Comparison of ENCODE assay signal across 22 mouse cellular contexts in genomic region chr3:103782844-103783609, GRCm38 (mm10). TPM values are rescaled to one million over a fixed set of nuclear protein-coding genes. Genes with fewer than 3 reads are reported as not detected.
A peak's percentile ranks its signal among the peaks of the same experiment; 100 is the strongest.
DNase-seq lines count a peak whose midpoint lies in the region; ATAC-seq lines count a peak whose summit lies in the region.
"Had no signal": no experiment of that assay in that cellular context is flagged by ENCODE, and none has a peak within 500 bp of the region (broad histone marks: within the 10 kb centered on the region; RNA-seq: fewer than 3 reads in every experiment).

No protein-coding gene starts in this region.

- no peak for DNase-seq in embryonic facial prominence, embryonic 14.5 days (ENCODE audit: low spot score)
- no peak for DNase-seq in embryonic facial prominence, embryonic 10.5 days (ENCODE audit: low spot score)
- DNase-seq in urinary bladder, postnatal 4 days (ENCODE audit: low spot score in 2 of 2), result no peak
- DNase-seq in adrenal gland, postnatal 14 days, result no peak
- DNase-seq: cerebellum, postnatal 10 days; gastrocnemius, postnatal 14 days; heart, postnatal 36 days; lung, postnatal 10 days had no signal

- no peak overlapping the region for H3K4me3 ChIP-seq in embryonic facial prominence, embryonic 14.5 days (ENCODE audit: low read depth, low read length)
- no peak overlapping the region for H3K4me3 ChIP-seq in embryonic facial prominence, embryonic 10.5 days
- peak overlapping the region; percentile 33 for H3K4me3 ChIP-seq in megakaryocyte, embryonic 14.5 days (replicated peaks)
- no peak overlapping the region for H3K4me3 ChIP-seq in intestine, embryonic 15.5 days (replicated peaks)
- no peak overlapping the region for H3K4me3 ChIP-seq in stomach, embryonic 15.5 days (replicated peaks)
- H3K4me3 ChIP-seq: hindbrain, embryonic 15.5 days had no signal

- H3K9me3 ChIP-seq in embryonic facial prominence, embryonic 14.5 days (ENCODE audit: control insufficient read depth, low read length), result no peaks in the 10 kb centered on the region
- no peaks in the 10 kb centered on the region for H3K9me3 ChIP-seq in embryonic facial prominence, embryonic 10.5 days
- H3K9me3 ChIP-seq in megakaryocyte, embryonic 14.5 days, result no peaks in the 10 kb centered on the region
- H3K9me3 ChIP-seq in intestine, embryonic 15.5 days, result no peaks in the 10 kb centered on the region
- no peaks in the 10 kb centered on the region for H3K9me3 ChIP-seq in stomach, embryonic 15.5 days
- H3K9me3 ChIP-seq: hindbrain, embryonic 15.5 days had no signal

- WGBS in embryonic facial prominence, embryonic 14.5 days, result 82% methylated on average over 4 of the region's 4 CpGs
- WGBS in embryonic facial prominence, embryonic 10.5 days, result 84% methylated on average over 4 of the region's 4 CpGs
- WGBS in intestine, embryonic 15.5 days, result 62% methylated on average over 4 of the region's 4 CpGs
- WGBS in stomach, embryonic 15.5 days, result 67% methylated on average over 4 of the region's 4 CpGs

- no peak overlapping the region for H3K9ac ChIP-seq in embryonic facial prominence, embryonic 14.5 days (ENCODE audit: low read depth, low read length)
- H3K9ac ChIP-seq in intestine, embryonic 15.5 days, result no peak overlapping the region
- no peak overlapping the region for H3K9ac ChIP-seq in stomach, embryonic 15.5 days
- H3K9ac ChIP-seq: hindbrain, embryonic 15.5 days had no signal

- H3K4me1 ChIP-seq in embryonic facial prominence, embryonic 14.5 days (ENCODE audit: control insufficient read depth, insufficient read depth, low read length), result no peaks in the 10 kb centered on the region
- H3K4me1 ChIP-seq in embryonic facial prominence, embryonic 10.5 days, result peaks cover 4% of the 10 kb centered on the region; the same call in 1 of the 2 replicates
- peaks cover 96% of the 10 kb centered on the region for H3K4me1 ChIP-seq in megakaryocyte, embryonic 14.5 days
- peaks cover 6% of the 10 kb centered on the region; the same call in 1 of the 2 replicates for H3K4me1 ChIP-seq in intestine, embryonic 15.5 days (replicated peaks)
- peaks cover 11% of the 10 kb centered on the region; the same call in 1 of the 2 replicates for H3K4me1 ChIP-seq in stomach, embryonic 15.5 days

- peaks cover 5% of the 10 kb centered on the region; the same call in 1 of the 2 replicates for H3K36me3 ChIP-seq in embryonic facial prominence, embryonic 14.5 days (ENCODE audit: control insufficient read depth, insufficient read depth, low read length)
- peaks cover 6% of the 10 kb centered on the region for H3K36me3 ChIP-seq in embryonic facial prominence, embryonic 10.5 days (replicated peaks)
- H3K36me3 ChIP-seq in megakaryocyte, embryonic 14.5 days (replicated peaks; ENCODE audit: low read length), result peaks cover 79% of the 10 kb centered on the region
- H3K36me3 ChIP-seq in intestine, embryonic 15.5 days, result peaks cover 1% of the 10 kb centered on the region; the same call in 1 of the 2 replicates
- H3K36me3 ChIP-seq in stomach, embryonic 15.5 days, result peaks cover 2% of the 10 kb centered on the region; the same call in 1 of the 2 replicates
- H3K36me3 ChIP-seq: hindbrain, embryonic 15.5 days had no signal

- ATAC-seq in embryonic facial prominence, embryonic 14.5 days (ENCODE audit: low read depth), result peak; percentile 30; the same call in 1 of the 2 replicates
- no peak for ATAC-seq in megakaryocyte, adult 5-6 weeks (ENCODE audit: poor library complexity, severe bottlenecking)
- 0 out of 2 replicates have a peak, but pooled peaks have one; percentile 42 for ATAC-seq in intestine, embryonic 15.5 days
- ATAC-seq in stomach, embryonic 15.5 days (ENCODE audit: insufficient read depth, low FRiP score, low read depth), result 0 out of 2 replicates have a peak, but pooled peaks have one; percentile 22

- no peak overlapping the region for H3K27ac ChIP-seq in embryonic facial prominence, embryonic 14.5 days (replicated peaks; ENCODE audit: low read depth, low read length)
- no peak overlapping the region for H3K27ac ChIP-seq in embryonic facial prominence, embryonic 10.5 days (replicated peaks)
- no peak overlapping the region for H3K27ac ChIP-seq in intestine, embryonic 15.5 days
- H3K27ac ChIP-seq in stomach, embryonic 15.5 days, result peak overlapping the region; percentile 59; the same call in 1 of the 2 replicates
- H3K27ac ChIP-seq: hindbrain, embryonic 15.5 days had no signal

- no peak overlapping the region for H3K4me2 ChIP-seq in embryonic facial prominence, embryonic 14.5 days (ENCODE audit: low read depth, low read length)
- H3K4me2 ChIP-seq in intestine, embryonic 15.5 days (replicated peaks), result no peak overlapping the region
- no peak overlapping the region for H3K4me2 ChIP-seq in stomach, embryonic 15.5 days
- H3K4me2 ChIP-seq: hindbrain, embryonic 15.5 days had no signal

- no peaks in the 10 kb centered on the region for H3K27me3 ChIP-seq in embryonic facial prominence, embryonic 14.5 days (replicated peaks; ENCODE audit: control insufficient read depth, insufficient read depth, low read length)
- no peaks in the 10 kb centered on the region for H3K27me3 ChIP-seq in embryonic facial prominence, embryonic 10.5 days (replicated peaks; ENCODE audit: low read depth, poor library complexity, severe bottlenecking)
- H3K27me3 ChIP-seq in megakaryocyte, embryonic 14.5 days (replicated peaks), result no peaks in the 10 kb centered on the region
- no peaks in the 10 kb centered on the region for H3K27me3 ChIP-seq in intestine, embryonic 15.5 days (replicated peaks)
- no peaks in the 10 kb centered on the region for H3K27me3 ChIP-seq in stomach, embryonic 15.5 days (replicated peaks)
- H3K27me3 ChIP-seq: hindbrain, embryonic 15.5 days had no signal

RNA-seq across cellular contexts. Expression of gene Hipk1, which starts 8.3 kb away (rescaled TPM):
- polyA plus RNA-seq in embryonic facial prominence, embryonic 14.5 days (2014; fragmentation: Nextera tagmentation; extraction: Ambion mirVana), result 15.4 and 17.3 TPM in 2 replicates
- 9.9 TPM in 2 replicates for polyA plus RNA-seq in embryonic facial prominence, embryonic 10.5 days (2016; fragmentation: Nextera tagmentation; extraction: Ambion mirVana)
- polyA plus RNA-seq in megakaryocyte, embryonic 14.5 days (2012; ENCODE audit: insufficient read depth, low replicate concordance), result 23.3 and 49.7 TPM in 2 replicates
- 287 and 324 TPM in 2 replicates for total RNA-seq in megakaryocyte, adult 5-6 weeks (2015)
- total RNA-seq in megakaryocyte, adult 5-6 weeks (2017), result 142 and 182 TPM in 2 replicates
- 8.7 and 9.8 TPM in 2 replicates for polyA plus RNA-seq in intestine, embryonic 15.5 days (2015; fragmentation: Nextera tagmentation; extraction: Ambion mirVana)
- polyA plus RNA-seq in stomach, embryonic 15.5 days (2015; fragmentation: Nextera tagmentation; extraction: Ambion mirVana), result 10.1 and 11.1 TPM in 2 replicates
- total RNA-seq in adrenal gland, postnatal 14 days (2021), result 149 and 198 TPM in 2 replicates

RNA-seq across cellular contexts. Expression of gene Dclre1b, which starts 26.2 kb away (rescaled TPM):
- 22.3 and 25.9 TPM in 2 replicates for polyA plus RNA-seq in embryonic facial prominence, embryonic 14.5 days (2014; fragmentation: Nextera tagmentation; extraction: Ambion mirVana)
- 36.4 and 41.5 TPM in 2 replicates for polyA plus RNA-seq in embryonic facial prominence, embryonic 10.5 days (2016; fragmentation: Nextera tagmentation; extraction: Ambion mirVana)
- 3.1 and 10.5 TPM in 2 replicates for polyA plus RNA-seq in megakaryocyte, embryonic 14.5 days (2012; ENCODE audit: insufficient read depth, low replicate concordance)
- total RNA-seq in megakaryocyte, adult 5-6 weeks (2015), result 33.1 and 37.1 TPM in 2 replicates
- total RNA-seq in megakaryocyte, adult 5-6 weeks (2017), result 23.4 and 24.5 TPM in 2 replicates
- polyA plus RNA-seq in intestine, embryonic 15.5 days (2015; fragmentation: Nextera tagmentation; extraction: Ambion mirVana), result 21.5 and 22.1 TPM in 2 replicates
- polyA plus RNA-seq in stomach, embryonic 15.5 days (2015; fragmentation: Nextera tagmentation; extraction: Ambion mirVana), result 21.7 and 24.1 TPM in 2 replicates
- 16.6 and 21.9 TPM in 2 replicates for total RNA-seq in adrenal gland, postnatal 14 days (2021)

RNA-seq across cellular contexts. Expression of gene Ap4b1, which starts 26.3 kb away (rescaled TPM):
- polyA plus RNA-seq in embryonic facial prominence, embryonic 14.5 days (2014; fragmentation: Nextera tagmentation; extraction: Ambion mirVana), result 23.9 and 24.9 TPM in 2 replicates
- 20.4 and 22.7 TPM in 2 replicates for polyA plus RNA-seq in embryonic facial prominence, embryonic 10.5 days (2016; fragmentation: Nextera tagmentation; extraction: Ambion mirVana)
- polyA plus RNA-seq in megakaryocyte, embryonic 14.5 days (2012; ENCODE audit: insufficient read depth, low replicate concordance), result 2.8 and 3.6 TPM in 2 replicates
- 19.2 and 20.2 TPM in 2 replicates for total RNA-seq in megakaryocyte, adult 5-6 weeks (2015)
- 17.8 TPM in 2 replicates for total RNA-seq in megakaryocyte, adult 5-6 weeks (2017)
- polyA plus RNA-seq in intestine, embryonic 15.5 days (2015; fragmentation: Nextera tagmentation; extraction: Ambion mirVana), result 19.4 and 20.6 TPM in 2 replicates
- 19.5 and 19.6 TPM in 2 replicates for polyA plus RNA-seq in stomach, embryonic 15.5 days (2015; fragmentation: Nextera tagmentation; extraction: Ambion mirVana)
- 17.2 and 29.1 TPM in 2 replicates for total RNA-seq in adrenal gland, postnatal 14 days (2021)

RNA-seq across cellular contexts. Expression of gene Gm43064, which starts 26.3 kb away (rescaled TPM):
- polyA plus RNA-seq in embryonic facial prominence, embryonic 14.5 days (2014; fragmentation: Nextera tagmentation; extraction: Ambion mirVana), result 0.17 and 0.41 TPM in 2 replicates
- 0.16 TPM in 1 of 2 replicates, not detected in the other for polyA plus RNA-seq in embryonic facial prominence, embryonic 10.5 days (2016; fragmentation: Nextera tagmentation; extraction: Ambion mirVana)
- polyA plus RNA-seq in megakaryocyte, embryonic 14.5 days (2012; ENCODE audit: insufficient read depth, low replicate concordance), result not detected in 2 replicates
- total RNA-seq in megakaryocyte, adult 5-6 weeks (2015), result 0.32 and 0.45 TPM in 2 replicates
- total RNA-seq in megakaryocyte, adult 5-6 weeks (2017), result not detected in 2 replicates
- polyA plus RNA-seq in intestine, embryonic 15.5 days (2015; fragmentation: Nextera tagmentation; extraction: Ambion mirVana), result not detected in 2 replicates
- polyA plus RNA-seq in stomach, embryonic 15.5 days (2015; fragmentation: Nextera tagmentation; extraction: Ambion mirVana), result 0.19 and 0.68 TPM in 2 replicates
- 0.23 TPM in 1 of 2 replicates, not detected in the other for total RNA-seq in adrenal gland, postnatal 14 days (2021)
- total RNA-seq: adrenal gland, postnatal 4 days; heart, postnatal 36 days; megakaryocyte-erythroid progenitor cell, adult 5-6 weeks had no signal

RNA-seq across cellular contexts. Expression of gene Gm10964, which starts 43.9 kb away (rescaled TPM):
- polyA plus RNA-seq in embryonic facial prominence, embryonic 14.5 days (2014; fragmentation: Nextera tagmentation; extraction: Ambion mirVana), result not detected in 2 replicates
- not detected in 2 replicates for polyA plus RNA-seq in embryonic facial prominence, embryonic 10.5 days (2016; fragmentation: Nextera tagmentation; extraction: Ambion mirVana)
- polyA plus RNA-seq in megakaryocyte, embryonic 14.5 days (2012; ENCODE audit: insufficient read depth, low replicate concordance), result not detected in 2 replicates
- total RNA-seq in megakaryocyte, adult 5-6 weeks (2015), result not detected in 2 replicates
- not detected in 2 replicates for total RNA-seq in megakaryocyte, adult 5-6 weeks (2017)
- not detected in 2 replicates for polyA plus RNA-seq in intestine, embryonic 15.5 days (2015; fragmentation: Nextera tagmentation; extraction: Ambion mirVana)
- not detected in 2 replicates for polyA plus RNA-seq in stomach, embryonic 15.5 days (2015; fragmentation: Nextera tagmentation; extraction: Ambion mirVana)
- total RNA-seq in adrenal gland, postnatal 14 days (2021), result not detected in 2 replicates
- total RNA-seq: adrenal gland, postnatal 4 days; gastrocnemius, postnatal 14 days; heart, postnatal 36 days; layer of hippocampus, postnatal 25 days; left cerebral cortex, postnatal 14 days; megakaryocyte-erythroid progenitor cell, adult 5-6 weeks; midbrain, postnatal 0 days had no signal
- polyA plus RNA-seq: forebrain, embryonic 11.5 days; frontal cortex, adult 2 months; hindbrain, embryonic 15.5 days; kidney, embryonic 14.5 days; limb, embryonic 14.5 days; midbrain, postnatal 0 days had no signal
